Mouse (Mus musculus) heart, embryonic 16.5 days (tissue): Measurements from ENCODE around the gene Mapk10. TPM values are rescaled to one million over a fixed set of nuclear protein-coding genes. Genes with fewer than 3 reads are reported as not detected.
A peak's percentile ranks its signal among the peaks of the same experiment; 100 is the strongest.
"Not testable (repeated sequence)": the region's sequence is repeated elsewhere in the genome, so short reads cannot be mapped to it uniquely, and the experiment has no call there.

Experiments
- ATAC-seq: fragments of 200-750 bp; cut with Nextera tagmentation; replicated peaks from 2 replicates; pipeline ENCODE4 v1.8.0; 2017; ENCODE audit warnings: moderate number of reproducible peaks; ENCODE audit not compliant: insufficient read depth, low FRiP score; ENCODE audit errors: extremely low read depth
- H3K27ac ChIP-seq: fragments of 300-500 bp; sonication (generic); 2 replicates; pipeline ENCODE4 v1.5.1; 2014; ENCODE audit warnings: mild to moderate bottlenecking, low read length, control low read depth, moderate library complexity
- H3K27me3 ChIP-seq: fragments of 300-500 bp; sonication (generic); 2 replicates; pipeline ENCODE4 v1.6.1; 2014; ENCODE audit warnings: low read length, mixed read lengths; ENCODE audit not compliant: control insufficient read depth, insufficient read depth
- H3K36me3 ChIP-seq: fragments of 300-500 bp; sonication (generic); 2 replicates; pipeline ENCODE4 v1.6.1; 2014; ENCODE audit not compliant: control insufficient read depth, insufficient read depth
- H3K4me1 ChIP-seq: fragments of 300-500 bp; sonication (generic); 2 replicates; pipeline ENCODE4 v1.6.1; 2014; ENCODE audit warnings: low read length, mixed read lengths; ENCODE audit not compliant: control insufficient read depth, insufficient read depth
- H3K4me2 ChIP-seq: fragments of 300-500 bp; sonication (generic); 2 replicates; pipeline ENCODE4 v1.6.1; 2014; ENCODE audit warnings: low read depth, mild to moderate bottlenecking, control low read depth, low read length
- H3K4me3 ChIP-seq: fragments of 300-500 bp; sonication (generic); 2 replicates; pipeline ENCODE4 v1.5.1; 2014; ENCODE audit warnings: mild to moderate bottlenecking, control low read depth, low read length
- H3K9ac ChIP-seq: fragments of 300-500 bp; sonication (generic); 2 replicates; pipeline ENCODE4 v1.6.1; 2014; ENCODE audit warnings: low read length, control low read depth
- H3K9me3 ChIP-seq: fragments of 300-500 bp; sonication (generic); replicated peaks from 2 replicates; pipeline ENCODE4 v1.6.1; 2016; ENCODE audit warnings: low read length; ENCODE audit not compliant: control insufficient read depth
- WGBS: fragments of 180-500 bp; shearing (Covaris S2); extraction: QIAGEN DNeasy Blood & Tissue Kit; methylation state at CpG from one replicate; pipeline ENCODE4 v1.1.7; 2014; 5-methylcytosine and 5-hydroxymethylcytosine counted together
- polyA plus RNA-seq: library from polyadenylated mRNA; unstranded; fragments of >200 nt; fragmentation: Nextera tagmentation; extraction: Ambion mirVana; gene quantifications from 2 replicates; pipeline ENCODE4 v1.2.1, GENCODE M21; 2015

Gene Mapk10
- polyA plus RNA-seq, 1 experiment from 2014 or later: 3.6 TPM

- H3K4me2 ChIP-seq: no peak overlapping the region
- no peaks in the 10 kb centered on the region for H3K9me3 ChIP-seq
- no peaks in the 10 kb centered on the region for H3K27me3 ChIP-seq
- ATAC-seq: no peak
- no peaks in the 10 kb centered on the region for H3K4me1 ChIP-seq
- no peak overlapping the region for H3K9ac ChIP-seq
- 0 out of 2 replicates have a peak, but pooled peaks cover 2% of the 10 kb centered on the region for H3K36me3 ChIP-seq
- H3K27ac ChIP-seq: no peak overlapping the region
- 92% methylated on average over 4 of the region's 4 CpGs for WGBS
- no peak overlapping the region for H3K4me3 ChIP-seq
These were observed 312.8 kb downstream of the Mapk10 start for GRCm38 (mm10) chr5:102898301-102898700.

GRCm38 (mm10) chr5:102892226-102892625 is 318.9 kb downstream of the Mapk10 start:
- H3K9me3 ChIP-seq: no peaks in the 10 kb centered on the region
- H3K27me3 ChIP-seq: no peaks in the 10 kb centered on the region
- H3K4me1 ChIP-seq: no peaks in the 10 kb centered on the region
- H3K27ac ChIP-seq: no peak overlapping the region
- ATAC-seq: no peak
- H3K9ac ChIP-seq: no peak overlapping the region
- H3K36me3 ChIP-seq: peaks cover 9% of the 10 kb centered on the region
- no peak overlapping the region for H3K4me3 ChIP-seq
- WGBS: 91% methylated on average over 11 of the region's 11 CpGs
- no peak overlapping the region for H3K4me2 ChIP-seq

- Histone ChIP-seq H3K9me3 (no peaks in the 10 kb centered on the region), H3K36me3 (peaks cover 9% of the 10 kb centered on the region), H3K4me3 (no peak overlapping the region), H3K4me1 (no peaks in the 10 kb centered on the region), H3K27ac (no peak overlapping the region), H3K4me2 (no peak overlapping the region), H3K27me3 (no peaks in the 10 kb centered on the region), H3K9ac (no peak overlapping the region)
- ATAC-seq: no peak
- 85% methylated on average over 2 of the region's 2 CpGs for WGBS
These were observed 322.0 kb downstream of the Mapk10 start for GRCm38 (mm10) chr5:102889163-102889488.

DNA sequence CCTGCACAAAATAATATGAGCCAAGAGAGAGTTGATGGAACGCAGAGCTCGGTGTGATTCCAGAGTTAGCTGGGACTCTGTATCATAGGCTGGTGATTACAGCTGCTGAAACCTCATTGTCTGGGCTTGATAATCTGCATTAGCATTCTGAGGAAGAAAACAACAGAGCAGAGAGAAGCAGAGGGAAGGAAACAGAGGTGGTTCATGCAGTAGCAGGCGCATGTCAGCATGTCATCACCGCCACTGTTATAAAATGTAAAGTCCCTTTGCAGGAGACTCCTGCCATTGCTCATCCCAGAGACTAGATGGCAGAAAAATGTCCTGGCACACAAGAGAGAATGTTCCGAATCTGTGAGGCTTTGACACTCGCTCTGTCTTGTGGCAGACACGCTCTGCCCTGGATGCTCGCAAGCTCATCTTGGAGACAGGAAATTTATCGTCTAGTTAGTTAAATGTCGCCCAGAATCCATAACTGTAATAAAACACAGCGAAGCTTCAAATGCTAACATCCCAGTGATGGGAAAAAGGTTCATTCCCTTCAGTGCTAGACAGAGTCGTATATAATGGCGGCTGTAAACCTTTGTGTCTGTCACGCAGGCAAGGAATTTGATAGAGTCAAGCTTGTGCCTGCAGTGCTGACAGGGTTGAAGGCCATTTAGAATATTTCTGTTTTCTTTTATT is 322.5 kb downstream of the Mapk10 start:
- H3K4me2 ChIP-seq: no peak overlapping the region
- H3K4me3 ChIP-seq: no peak overlapping the region
- peaks cover 9% of the 10 kb centered on the region for H3K36me3 ChIP-seq
- H3K27me3 ChIP-seq: no peaks in the 10 kb centered on the region
- H3K9me3 ChIP-seq: no peaks in the 10 kb centered on the region
- ATAC-seq: no peak
- no peaks in the 10 kb centered on the region for H3K4me1 ChIP-seq
- no peak overlapping the region for H3K9ac ChIP-seq
- H3K27ac ChIP-seq: no peak overlapping the region
- 85% methylated on average over 14 of the region's 14 CpGs for WGBS

DNA sequence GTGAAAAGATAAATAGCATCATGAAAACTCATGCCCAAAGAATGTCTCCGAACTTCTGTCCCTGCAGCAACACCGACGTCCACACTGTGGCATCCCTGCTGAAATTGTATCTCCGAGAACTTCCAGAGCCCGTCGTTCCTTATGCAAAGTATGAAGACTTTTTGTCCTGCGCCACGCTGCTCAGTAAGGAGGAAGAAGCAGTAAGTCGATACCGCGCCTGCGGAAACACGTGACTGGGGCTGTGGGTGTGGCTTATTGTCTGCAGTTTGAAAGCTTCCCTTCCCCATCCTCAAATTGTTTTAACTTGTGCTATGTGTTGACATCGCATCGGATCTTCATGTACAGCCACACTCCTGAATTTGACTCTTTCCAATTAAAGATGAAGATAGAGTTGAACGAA is 335.5 kb downstream of the Mapk10 start:
- Histone ChIP-seq H3K4me1 (no peaks in the 10 kb centered on the region), H3K4me2 (peak overlapping the region; percentile 24; the same call in 1 of the 2 replicates), H3K36me3 (peaks cover 1% of the 10 kb centered on the region; the same call in 1 of the 2 replicates), H3K9ac (no peak overlapping the region), H3K27me3 (no peaks in the 10 kb centered on the region), H3K27ac (no peak overlapping the region), H3K9me3 (no peaks in the 10 kb centered on the region), H3K4me3 (no peak overlapping the region)
- ATAC-seq: no peak
- WGBS: 60% methylated on average over 16 of the region's 16 CpGs

GRCm38 (mm10) chr5:102874605-102875298 is 336.4 kb downstream of the Mapk10 start:
- no peak for ATAC-seq
- no peak overlapping the region for H3K4me3 ChIP-seq
- no peaks in the 10 kb centered on the region for H3K27me3 ChIP-seq
- H3K9ac ChIP-seq: no peak overlapping the region
- peak overlapping the region; percentile 32; the same call in 1 of the 2 replicates for H3K4me2 ChIP-seq
- 37% methylated on average over 11 of the region's 11 CpGs for WGBS
- H3K27ac ChIP-seq: no peak overlapping the region
- no peaks in the 10 kb centered on the region for H3K36me3 ChIP-seq
- no peaks in the 10 kb centered on the region for H3K9me3 ChIP-seq
- H3K4me1 ChIP-seq: no peaks in the 10 kb centered on the region

- H3K9me3 ChIP-seq, ATAC-seq, H3K4me1 ChIP-seq, H3K27me3 ChIP-seq, H3K9ac ChIP-seq, H3K4me2 ChIP-seq, H3K27ac ChIP-seq, H3K36me3 ChIP-seq, H3K4me3 ChIP-seq: not testable (repeated sequence)
- WGBS: 84% methylated on average over 9 of the region's 9 CpGs
These were observed 338.1 kb downstream of the Mapk10 start for GRCm38 (mm10) chr5:102872996-102873395.

GRCm38 (mm10) chr5:102868196-102868595 is 342.9 kb downstream of the Mapk10 start:
- no peaks in the 10 kb centered on the region for H3K4me1 ChIP-seq
- H3K27ac ChIP-seq: no peak overlapping the region
- H3K4me2 ChIP-seq: no peak overlapping the region
- 71% methylated on average over 5 of the region's 5 CpGs for WGBS
- no peak overlapping the region for H3K9ac ChIP-seq
- no peak for ATAC-seq
- no peaks in the 10 kb centered on the region for H3K36me3 ChIP-seq
- H3K4me3 ChIP-seq: no peak overlapping the region
- no peaks in the 10 kb centered on the region for H3K27me3 ChIP-seq
- no peaks in the 10 kb centered on the region for H3K9me3 ChIP-seq

- H3K27ac ChIP-seq: no peak overlapping the region
- WGBS: 69% methylated on average over 11 of the region's 11 CpGs
- ATAC-seq: no peak
These were observed 351.4 kb downstream of the Mapk10 start for GRCm38 (mm10) chr5:102859749-102860148.

More at GRCm38 (mm10) chr5:102859749-102860148, 351.4 kb downstream of the Mapk10 start:
- no peaks in the 10 kb centered on the region for H3K9me3 ChIP-seq
- H3K36me3 ChIP-seq: no peaks in the 10 kb centered on the region
- no peak overlapping the region for H3K4me3 ChIP-seq
- no peak overlapping the region for H3K4me2 ChIP-seq
- no peak overlapping the region for H3K9ac ChIP-seq
- peaks cover 5% of the 10 kb centered on the region; the same call in 1 of the 2 replicates for H3K4me1 ChIP-seq
- H3K27me3 ChIP-seq: no peaks in the 10 kb centered on the region
